In the genomic region with DNA sequence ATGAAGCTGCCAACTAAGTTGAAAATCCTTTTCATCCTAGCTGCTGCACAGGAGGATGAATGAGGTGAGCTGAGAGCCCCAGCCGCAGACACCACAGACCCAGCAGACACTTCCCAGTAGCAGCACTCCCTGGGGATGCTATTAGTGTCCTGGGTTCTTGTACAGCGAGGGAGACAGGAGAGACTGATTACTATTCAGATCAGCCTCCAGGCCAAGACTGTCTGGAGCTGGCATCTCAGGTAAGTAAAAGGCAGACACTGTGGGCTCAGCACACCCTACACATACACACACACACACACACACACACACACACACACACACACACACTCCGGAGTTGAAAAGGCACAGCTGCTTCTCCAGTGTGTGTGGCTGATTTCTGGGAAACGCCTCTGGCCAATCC, we compare ENCODE assay signal across 11 mouse cellular contexts.
A peak's percentile ranks its signal among the peaks of the same experiment; 100 is the strongest.
DNase-seq lines count a peak whose midpoint lies in the region; ATAC-seq and TF ChIP-seq lines count a peak whose summit lies in the region.
"Had no signal": no experiment of that assay in that cellular context is flagged by ENCODE, and none has a peak within 500 bp of the region (broad histone marks: within the 10 kb centered on the region; RNA-seq: fewer than 3 reads in every experiment).

No protein-coding gene starts in this region.

- no peak overlapping the region for H3K4me3 ChIP-seq in hindbrain, embryonic 10.5 days
- no peak overlapping the region for H3K4me3 ChIP-seq in hindbrain, postnatal 0 days (ENCODE audit: low read length)
- no peak overlapping the region for H3K4me3 ChIP-seq in neural tube, embryonic 11.5 days (ENCODE audit: low read depth, low read length)
- H3K4me3 ChIP-seq in hindbrain, embryonic 14.5 days (replicated peaks; ENCODE audit: low read length), result no peak overlapping the region
- H3K4me3 ChIP-seq in neural tube, embryonic 13.5 days, result no peak overlapping the region
- H3K4me3 ChIP-seq: left cerebral cortex, adult 2 months had no signal

- WGBS in hindbrain, embryonic 10.5 days, result 44% methylated on average over 4 of the region's 4 CpGs
- WGBS in hindbrain, postnatal 0 days, result 38% methylated on average over 4 of the region's 4 CpGs
- 31% methylated on average over 4 of the region's 4 CpGs for WGBS in neural tube, embryonic 11.5 days
- 29% methylated on average over 4 of the region's 4 CpGs for WGBS in hindbrain, embryonic 14.5 days
- 27% methylated on average over 4 of the region's 4 CpGs for WGBS in neural tube, embryonic 13.5 days

- H3K4me2 ChIP-seq in hindbrain, postnatal 0 days (ENCODE audit: low read depth, low read length), result no peak overlapping the region
- no peak overlapping the region for H3K4me2 ChIP-seq in neural tube, embryonic 11.5 days (ENCODE audit: low read depth)
- no peak overlapping the region for H3K4me2 ChIP-seq in hindbrain, embryonic 14.5 days (replicated peaks)
- no peak overlapping the region for H3K4me2 ChIP-seq in neural tube, embryonic 13.5 days

- no peak overlapping the region for H3K9ac ChIP-seq in hindbrain, postnatal 0 days (replicated peaks; ENCODE audit: low read length)
- H3K9ac ChIP-seq in neural tube, embryonic 11.5 days (ENCODE audit: low read length), result no peak overlapping the region
- no peak overlapping the region for H3K9ac ChIP-seq in hindbrain, embryonic 14.5 days
- no peak overlapping the region for H3K9ac ChIP-seq in neural tube, embryonic 13.5 days
- H3K9ac ChIP-seq: forebrain, postnatal 0 days had no signal

- no peak for TF ChIP-seq CTCF in hindbrain, postnatal 0 days (IDR thresholded peaks at IDR 0.05; ENCODE audit: low read depth)

- H3K4me1 ChIP-seq in hindbrain, embryonic 10.5 days (replicated peaks), result peaks cover 46% of the 10 kb centered on the region
- 0 out of 2 replicates have a peak, but pooled peaks cover 5% of the 10 kb centered on the region for H3K4me1 ChIP-seq in hindbrain, postnatal 0 days (ENCODE audit: insufficient read depth, low read length)
- H3K4me1 ChIP-seq in neural tube, embryonic 11.5 days (ENCODE audit: control insufficient read depth, insufficient read depth, low read length), result peaks cover 11% of the 10 kb centered on the region
- H3K4me1 ChIP-seq in hindbrain, embryonic 14.5 days (replicated peaks; ENCODE audit: control insufficient read depth, insufficient read depth, low read length), result peaks cover 20% of the 10 kb centered on the region
- H3K4me1 ChIP-seq in neural tube, embryonic 13.5 days (replicated peaks), result peaks cover 50% of the 10 kb centered on the region

- H3K27me3 ChIP-seq in hindbrain, embryonic 10.5 days (ENCODE audit: insufficient read depth, poor library complexity, severe bottlenecking), result peaks cover 20% of the 10 kb centered on the region
- H3K27me3 ChIP-seq in hindbrain, postnatal 0 days (ENCODE audit: insufficient read depth, low read length), result no peaks in the 10 kb centered on the region
- H3K27me3 ChIP-seq in neural tube, embryonic 11.5 days (ENCODE audit: control insufficient read depth, insufficient read depth, low read length), result no peaks in the 10 kb centered on the region
- no peaks in the 10 kb centered on the region for H3K27me3 ChIP-seq in hindbrain, embryonic 14.5 days (ENCODE audit: control insufficient read depth, insufficient read depth, low read length)
- H3K27me3 ChIP-seq in neural tube, embryonic 13.5 days, result no peaks in the 10 kb centered on the region; the same call in 1 of the 2 replicates

- H3K36me3 ChIP-seq in hindbrain, embryonic 10.5 days, result no peaks in the 10 kb centered on the region
- H3K36me3 ChIP-seq in hindbrain, postnatal 0 days (ENCODE audit: insufficient read depth, low read length), result no peaks in the 10 kb centered on the region
- H3K36me3 ChIP-seq in neural tube, embryonic 11.5 days (ENCODE audit: control insufficient read depth, insufficient read depth, low read length), result no peaks in the 10 kb centered on the region
- no peaks in the 10 kb centered on the region for H3K36me3 ChIP-seq in hindbrain, embryonic 14.5 days (replicated peaks; ENCODE audit: control insufficient read depth, insufficient read depth)
- no peaks in the 10 kb centered on the region for H3K36me3 ChIP-seq in neural tube, embryonic 13.5 days

- no peak for ATAC-seq in hindbrain, postnatal 0 days
- peak; percentile 21; the same call in 1 of the 2 replicates for ATAC-seq in neural tube, embryonic 11.5 days (ENCODE audit: insufficient read depth, low FRiP score, low TSS enrichment)
- peak; percentile 61 for ATAC-seq in hindbrain, embryonic 14.5 days (ENCODE audit: low FRiP score)
- no peak for ATAC-seq in neural tube, embryonic 13.5 days (ENCODE audit: low read depth)

- DNase-seq in hindbrain, embryonic 10.5 days (ENCODE audit: low spot score), result no peak
- DNase-seq in hindbrain, postnatal 0 days (ENCODE audit: low spot score), result no peak
- peak; percentile 43 for DNase-seq in neural tube, embryonic 11.5 days (ENCODE audit: low spot score)
- no peak for DNase-seq in neural tube, embryonic 10.5 days (ENCODE audit: extremely low spot score, low spot score)
- DNase-seq in hindbrain, embryonic 14.5 days (ENCODE audit: low spot score), result no peak
- DNase-seq in spleen, adult 18-20 months, result no peak
- DNase-seq in layer of hippocampus, postnatal 10 days (ENCODE audit: low spot score in 2 of 2), result no peak
- DNase-seq: forebrain, postnatal 0 days had no signal

- H3K9me3 ChIP-seq in hindbrain, embryonic 10.5 days, result no peaks in the 10 kb centered on the region
- no peaks in the 10 kb centered on the region for H3K9me3 ChIP-seq in hindbrain, postnatal 0 days (ENCODE audit: low read length)
- no peaks in the 10 kb centered on the region for H3K9me3 ChIP-seq in neural tube, embryonic 11.5 days (ENCODE audit: control insufficient read depth, low read length)
- no peaks in the 10 kb centered on the region for H3K9me3 ChIP-seq in hindbrain, embryonic 14.5 days (ENCODE audit: control insufficient read depth, low read length)
- no peaks in the 10 kb centered on the region for H3K9me3 ChIP-seq in neural tube, embryonic 13.5 days

- H3K27ac ChIP-seq in hindbrain, embryonic 10.5 days, result peak overlapping the region; percentile 84
- no peak overlapping the region for H3K27ac ChIP-seq in hindbrain, postnatal 0 days
- H3K27ac ChIP-seq in neural tube, embryonic 11.5 days (ENCODE audit: low read depth, low read length), result 0 out of 2 replicates have a peak overlapping the region, but pooled peaks have one; percentile 4
- H3K27ac ChIP-seq in hindbrain, embryonic 14.5 days, result 0 out of 2 replicates have a peak overlapping the region, but pooled peaks have one; percentile 29
- H3K27ac ChIP-seq in neural tube, embryonic 13.5 days (replicated peaks), result peak overlapping the region; percentile 81; the same call in 1 of the 2 replicates
- H3K27ac ChIP-seq: left cerebral cortex, adult 2 months; stomach, postnatal 0 days had no signal

Comparison
In these comparisons a context has a peak if more than half of its experiments do, and no peak if none do; other contexts are left out.
1. ATAC-seq: peak in neural tube, embryonic 11.5 days (single experiment) and hindbrain, embryonic 14.5 days (single experiment); none in hindbrain, postnatal 0 days (single experiment) and neural tube, embryonic 13.5 days (single experiment).